Mouse (Mus musculus) stomach, embryonic 16.5 days (tissue): Measurements from ENCODE around the gene Fbrsl1. TPM values are rescaled to one million over a fixed set of nuclear protein-coding genes. Genes with fewer than 3 reads are reported as not detected.
A peak's percentile ranks its signal among the peaks of the same experiment; 100 is the strongest.

ENCODE experiments used
- ATAC-seq: fragments of 200-750 bp; cut with Nextera tagmentation; 2 replicates; pipeline ENCODE4 v1.8.0; 2017; ENCODE audit warnings: moderate number of reproducible peaks, moderate TSS enrichment; ENCODE audit not compliant: insufficient read depth, low FRiP score
- H3K27ac ChIP-seq: fragments of 300-500 bp; sonication (generic); 2 replicates; pipeline ENCODE4 v1.5.1; 2014; ENCODE audit warnings: low read length
- H3K27me3 ChIP-seq: fragments of 300-500 bp; sonication (generic); 2 replicates; pipeline ENCODE4 v1.6.1; 2014; ENCODE audit warnings: low read length, control low read depth, mixed read lengths; ENCODE audit not compliant: control insufficient read depth, insufficient read depth
- H3K36me3 ChIP-seq: fragments of 300-500 bp; sonication (generic); 2 replicates; pipeline ENCODE4 v1.6.1; 2014; ENCODE audit warnings: low read length; ENCODE audit not compliant: control insufficient read depth, insufficient read depth
- H3K4me1 ChIP-seq: fragments of 300-500 bp; sonication (generic); 2 replicates; pipeline ENCODE4 v1.6.1; 2014; ENCODE audit warnings: low read length, control low read depth, mixed read lengths; ENCODE audit not compliant: control insufficient read depth, insufficient read depth
- H3K4me2 ChIP-seq: fragments of 300-500 bp; sonication (generic); 2 replicates; pipeline ENCODE4 v1.6.1; 2014; ENCODE audit warnings: low read depth, low read length, mixed read lengths
- H3K4me3 ChIP-seq: fragments of 300-500 bp; sonication (generic); replicated peaks from 2 replicates; pipeline ENCODE4 v1.5.1; 2014; ENCODE audit warnings: mild to moderate bottlenecking, low read length
- H3K9ac ChIP-seq: fragments of 300-500 bp; sonication (generic); 2 replicates; pipeline ENCODE4 v1.6.1; 2014; ENCODE audit warnings: low read length
- H3K9me3 ChIP-seq: fragments of 300-500 bp; sonication (generic); replicated peaks from 2 replicates; pipeline ENCODE4 v1.6.1; 2016; ENCODE audit warnings: low read length, control low read depth; ENCODE audit not compliant: control insufficient read depth
- WGBS: fragments of 180-500 bp; shearing (Covaris S2); extraction: QIAGEN DNeasy Blood & Tissue Kit; methylation state at CpG from one replicate; pipeline ENCODE4 v1.1.7; 2014; 5-methylcytosine and 5-hydroxymethylcytosine counted together
- polyA plus RNA-seq: library from polyadenylated mRNA; unstranded; fragments of >200 nt; fragmentation: Nextera tagmentation; extraction: Ambion mirVana; gene quantifications from 2 replicates; pipeline ENCODE4 v1.2.1, GENCODE M21; 2015

Gene Fbrsl1
- polyA plus RNA-seq, 1 experiment from 2014 or later = 5.5 TPM

- Histone ChIP-seq H3K36me3 (no peaks in the 10 kb centered on the region), H3K9ac (no peak overlapping the region), H3K9me3 (no peaks in the 10 kb centered on the region), H3K4me3 (no peak overlapping the region), H3K27me3 (no peaks in the 10 kb centered on the region), H3K4me2 (no peak overlapping the region), H3K4me1 (no peaks in the 10 kb centered on the region), H3K27ac (peak overlapping the region; percentile 43; the same call in 1 of the 2 replicates)
- 86% methylated on average over 6 of the region's 6 CpGs for WGBS
- no peak for ATAC-seq
Measured at GRCm38 (mm10) chr5:110421393-110421792, 26.9 kb downstream of the Fbrsl1 start.

- no peak overlapping the region for H3K4me3 ChIP-seq
- H3K4me2 ChIP-seq = no peak overlapping the region
- no peaks in the 10 kb centered on the region for H3K9me3 ChIP-seq
- H3K9ac ChIP-seq = no peak overlapping the region
- WGBS = 62% methylated on average over 1 of the region's 1 CpGs
- peak overlapping the region; percentile 43; the same call in 1 of the 2 replicates for H3K27ac ChIP-seq
- no peak for ATAC-seq
- H3K27me3 ChIP-seq = no peaks in the 10 kb centered on the region
- no peaks in the 10 kb centered on the region for H3K36me3 ChIP-seq
- no peaks in the 10 kb centered on the region for H3K4me1 ChIP-seq
Measured at GRCm38 (mm10) chr5:110420950-110421349, 27.4 kb downstream of the Fbrsl1 start.

GRCm38 (mm10) chr5:110420201-110420600, 28.1 kb downstream of the Fbrsl1 start:
- WGBS = 81% methylated on average over 4 of the region's 4 CpGs
- Histone ChIP-seq H3K4me3 (no peak overlapping the region), H3K9me3 (no peaks in the 10 kb centered on the region), H3K4me1 (no peaks in the 10 kb centered on the region), H3K27me3 (no peaks in the 10 kb centered on the region), H3K4me2 (no peak overlapping the region), H3K27ac (no peak overlapping the region), H3K9ac (no peak overlapping the region), H3K36me3 (no peaks in the 10 kb centered on the region)
- ATAC-seq = no peak

- WGBS = 89% methylated on average over 1 of the region's 1 CpGs
- H3K4me3 ChIP-seq = no peak overlapping the region
- no peaks in the 10 kb centered on the region for H3K4me1 ChIP-seq
- H3K36me3 ChIP-seq = no peaks in the 10 kb centered on the region
- H3K9ac ChIP-seq = no peak overlapping the region
- H3K4me2 ChIP-seq = no peak overlapping the region
- H3K27me3 ChIP-seq = no peaks in the 10 kb centered on the region
- H3K9me3 ChIP-seq = no peaks in the 10 kb centered on the region
- no peak for ATAC-seq
- H3K27ac ChIP-seq = no peak overlapping the region
Measured at GRCm38 (mm10) chr5:110418523-110418911, 29.8 kb downstream of the Fbrsl1 start.

GRCm38 (mm10) chr5:110417756-110418522, 30.4 kb downstream of the Fbrsl1 start:
- Histone ChIP-seq H3K9me3 (no peaks in the 10 kb centered on the region), H3K9ac (no peak overlapping the region), H3K36me3 (no peaks in the 10 kb centered on the region), H3K4me3 (no peak overlapping the region), H3K27me3 (no peaks in the 10 kb centered on the region), H3K27ac (no peak overlapping the region), H3K4me1 (no peaks in the 10 kb centered on the region), H3K4me2 (no peak overlapping the region)
- no peak for ATAC-seq
- WGBS = 58% methylated on average over 14 of the region's 14 CpGs

GRCm38 (mm10) chr5:110416825-110417401, 31.4 kb downstream of the Fbrsl1 start:
- H3K4me2 ChIP-seq = no peak overlapping the region
- no peaks in the 10 kb centered on the region for H3K4me1 ChIP-seq
- H3K4me3 ChIP-seq = no peak overlapping the region
- 27% methylated on average over 7 of the region's 7 CpGs for WGBS
- H3K9ac ChIP-seq = no peak overlapping the region
- no peak for ATAC-seq
- H3K27ac ChIP-seq = no peak overlapping the region
- no peaks in the 10 kb centered on the region for H3K27me3 ChIP-seq
- H3K36me3 ChIP-seq = no peaks in the 10 kb centered on the region
- H3K9me3 ChIP-seq = no peaks in the 10 kb centered on the region

GRCm38 (mm10) chr5:110415806-110416700, 32.2 kb downstream of the Fbrsl1 start:
- Histone ChIP-seq H3K27me3 (no peaks in the 10 kb centered on the region), H3K27ac (no peak overlapping the region), H3K4me1 (no peaks in the 10 kb centered on the region), H3K9me3 (no peaks in the 10 kb centered on the region), H3K9ac (no peak overlapping the region), H3K4me3 (no peak overlapping the region), H3K36me3 (no peaks in the 10 kb centered on the region), H3K4me2 (no peak overlapping the region)
- 59% methylated on average over 13 of the region's 13 CpGs for WGBS
- no peak for ATAC-seq

- ATAC-seq = no peak
- H3K36me3 ChIP-seq = no peaks in the 10 kb centered on the region
- 64% methylated on average over 5 of the region's 5 CpGs for WGBS
- H3K4me1 ChIP-seq = no peaks in the 10 kb centered on the region
- H3K4me2 ChIP-seq = no peak overlapping the region
- H3K27ac ChIP-seq = no peak overlapping the region
- no peaks in the 10 kb centered on the region for H3K9me3 ChIP-seq
- no peaks in the 10 kb centered on the region for H3K27me3 ChIP-seq
- no peak overlapping the region for H3K9ac ChIP-seq
- no peak overlapping the region for H3K4me3 ChIP-seq
Measured at GRCm38 (mm10) chr5:110415022-110415421, 33.3 kb downstream of the Fbrsl1 start.

GRCm38 (mm10) chr5:110413018-110413417, 35.3 kb downstream of the Fbrsl1 start:
- Histone ChIP-seq H3K27ac (no peak overlapping the region), H3K4me1 (no peaks in the 10 kb centered on the region), H3K27me3 (no peaks in the 10 kb centered on the region), H3K9ac (no peak overlapping the region), H3K9me3 (no peaks in the 10 kb centered on the region), H3K4me3 (no peak overlapping the region), H3K4me2 (no peak overlapping the region), H3K36me3 (no peaks in the 10 kb centered on the region)
- ATAC-seq = no peak
- 78% methylated on average over 14 of the region's 14 CpGs for WGBS
